Mouse (Mus musculus) ovary, postnatal 14 days (tissue): ENCODE results near the gene Ctnna2.

ENCODE experiments used
- DNase-seq: peaks from one replicate; pipeline ENCODE4 v3.0.0; 2022; ENCODE audit warnings: low spot score

Ctnna2 gene

DNA sequence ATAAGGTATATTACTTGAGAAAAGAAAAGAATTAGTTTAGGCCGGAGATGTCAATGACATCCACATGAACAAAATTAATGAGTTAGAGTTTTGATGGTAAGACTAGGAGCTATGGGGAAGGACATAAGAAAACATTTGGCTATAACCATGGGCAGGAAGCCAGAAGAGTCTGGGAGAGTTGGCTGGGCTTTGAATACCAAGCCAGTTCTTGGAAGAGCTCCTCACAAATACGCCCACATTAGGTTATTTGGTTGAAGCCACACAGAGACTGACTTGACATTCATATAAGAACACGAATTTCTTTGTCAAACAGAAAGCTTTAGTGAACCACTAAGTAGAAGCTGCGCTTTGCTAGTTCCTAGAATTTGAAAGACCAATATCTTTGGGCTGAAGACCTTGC, 554.7 kb downstream of the Ctnna2 start:
- DNase-seq = no peak

DNA sequence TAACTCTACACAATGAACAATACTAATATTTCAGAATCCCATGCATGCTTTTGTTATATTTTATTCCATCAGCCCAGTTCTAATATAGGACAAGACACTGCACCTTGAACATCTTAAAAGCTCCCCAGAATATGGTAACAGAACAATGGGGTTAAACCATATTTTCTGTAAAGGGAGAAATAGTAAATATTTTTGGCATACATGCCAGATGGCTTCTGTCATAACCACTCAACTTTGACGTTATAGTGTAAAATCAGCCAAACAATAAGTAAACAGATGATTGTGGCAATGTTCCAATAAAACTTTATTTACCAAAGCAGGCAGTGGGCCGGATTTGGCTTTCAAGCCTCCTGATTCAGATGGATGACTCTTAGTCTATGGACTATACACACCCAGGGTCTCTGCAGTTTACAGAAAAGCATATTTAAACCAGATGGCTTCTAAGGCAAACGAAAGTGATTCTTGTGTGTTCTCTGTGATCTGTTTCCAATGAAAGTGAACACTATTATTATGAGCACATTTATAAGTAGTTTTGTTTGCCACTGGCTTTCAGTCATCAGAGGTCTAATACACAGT, 557.8 kb downstream of the Ctnna2 start:
- DNase-seq = no peak

DNA sequence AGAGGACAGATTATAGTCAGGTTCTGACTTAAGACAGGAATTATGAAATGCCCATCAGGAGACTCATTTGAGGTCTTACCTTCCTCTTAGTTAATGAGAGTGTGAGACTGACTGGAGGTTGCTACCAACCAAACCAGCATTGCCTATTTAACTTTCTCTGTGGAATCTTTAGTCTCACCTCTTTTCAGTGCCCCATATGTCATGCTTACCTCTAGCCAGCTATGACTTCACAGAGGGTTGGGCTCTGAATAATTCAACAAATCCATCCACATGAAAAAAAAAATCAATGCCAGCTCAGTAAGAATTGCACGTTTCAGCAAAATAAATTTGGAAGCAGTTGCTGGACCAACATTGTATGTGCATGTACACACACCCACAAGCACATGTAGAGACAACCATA, 562.5 kb downstream of the Ctnna2 start:
- no peak for DNase-seq

DNA sequence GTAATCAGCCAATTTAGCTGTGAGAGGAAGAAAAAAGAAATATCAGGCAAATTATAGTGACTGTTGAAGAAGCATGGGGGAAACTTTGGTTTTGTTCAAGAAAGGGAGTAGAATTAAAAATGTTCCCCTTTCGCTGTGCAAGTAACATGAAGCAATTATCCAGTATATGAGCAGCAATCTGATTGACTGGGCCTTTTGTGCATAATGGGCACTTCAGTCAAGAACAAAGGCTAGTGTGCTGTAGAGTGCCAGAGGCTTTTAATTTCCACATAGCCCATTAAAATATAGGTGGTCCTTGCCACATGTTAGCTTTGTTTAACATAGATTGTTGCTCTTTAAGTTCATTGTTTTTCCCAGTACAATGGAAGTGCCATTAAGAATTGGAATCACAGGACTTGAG, 566.0 kb downstream of the Ctnna2 start:
- DNase-seq = no peak

DNA sequence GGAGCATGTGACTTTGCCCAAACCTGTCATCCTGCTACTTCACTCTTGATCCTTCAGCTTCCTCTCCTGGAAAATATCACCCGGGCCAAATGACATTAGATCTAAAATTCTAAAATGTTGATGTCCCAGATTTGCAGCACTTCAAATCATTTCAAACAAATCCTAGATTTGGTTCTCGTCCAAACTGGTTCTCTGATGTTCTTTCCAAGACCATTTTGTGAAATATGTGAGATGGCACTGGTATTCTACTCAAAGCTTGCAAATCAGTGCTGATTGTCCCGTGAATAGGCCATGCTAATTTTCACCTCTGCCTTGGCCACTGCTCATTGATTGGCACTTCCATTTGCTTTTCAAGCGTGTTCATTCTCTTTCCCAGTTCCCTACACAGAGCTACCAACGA, 571.0 kb downstream of the Ctnna2 start:
- no peak for DNase-seq

DNA sequence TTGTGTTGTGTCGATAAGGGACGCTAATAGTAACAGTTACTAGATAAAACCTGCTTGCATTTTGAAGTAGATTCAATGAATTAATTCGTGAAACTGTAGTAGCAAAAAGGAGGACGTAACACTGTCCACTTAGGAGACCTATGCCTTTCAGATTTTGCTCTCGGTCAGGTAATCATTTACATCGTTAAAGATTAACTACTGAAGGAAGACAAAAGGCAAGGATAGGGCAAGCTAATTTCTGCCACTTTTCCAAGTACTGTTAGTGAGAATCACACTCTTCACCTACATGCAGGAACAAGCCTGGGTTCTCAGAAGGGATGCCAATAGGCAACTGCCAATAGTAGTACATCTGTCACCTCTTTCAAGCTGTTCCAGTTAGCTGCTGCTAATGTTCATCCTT, 578.7 kb downstream of the Ctnna2 start:
- no peak for DNase-seq

DNA sequence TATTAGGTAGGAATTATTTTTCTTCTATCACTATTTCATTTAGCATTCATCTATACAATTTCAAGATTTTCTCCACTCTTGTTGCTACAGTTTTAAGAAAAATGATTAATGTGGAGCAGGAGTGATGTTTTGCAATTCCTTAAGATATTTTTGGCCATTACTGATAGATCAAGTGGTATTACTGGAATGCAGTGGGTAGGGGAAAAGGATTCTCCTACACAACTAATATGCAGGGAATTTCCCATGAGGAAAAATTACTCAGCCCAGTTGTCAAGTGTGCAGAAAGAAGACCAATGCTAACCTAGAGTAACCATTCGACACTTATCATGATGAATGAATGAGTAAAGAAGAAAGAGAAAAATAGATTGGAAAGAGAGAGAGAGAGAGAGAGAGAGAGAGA, 587.8 kb downstream of the Ctnna2 start:
- DNase-seq = no peak

DNA sequence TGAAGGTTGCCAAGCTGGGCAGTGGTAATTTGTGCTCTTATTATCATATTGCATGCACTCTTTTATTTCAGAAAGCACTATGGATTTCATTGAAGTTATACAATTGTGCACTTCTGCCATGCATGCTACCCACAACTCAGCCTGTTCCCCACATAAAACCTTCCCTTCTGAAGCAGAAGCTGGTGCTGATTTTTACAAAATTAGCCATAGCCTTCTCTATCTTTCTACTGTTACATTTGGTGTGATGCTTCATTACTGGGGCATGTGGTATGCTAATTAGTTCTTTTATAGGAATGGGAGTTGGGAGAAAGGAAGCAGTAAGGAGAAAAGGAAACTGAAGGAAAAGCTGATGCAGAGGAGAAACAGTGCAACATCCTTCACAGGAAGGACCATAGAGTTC, 598.2 kb downstream of the Ctnna2 start:
- no peak for DNase-seq

DNA sequence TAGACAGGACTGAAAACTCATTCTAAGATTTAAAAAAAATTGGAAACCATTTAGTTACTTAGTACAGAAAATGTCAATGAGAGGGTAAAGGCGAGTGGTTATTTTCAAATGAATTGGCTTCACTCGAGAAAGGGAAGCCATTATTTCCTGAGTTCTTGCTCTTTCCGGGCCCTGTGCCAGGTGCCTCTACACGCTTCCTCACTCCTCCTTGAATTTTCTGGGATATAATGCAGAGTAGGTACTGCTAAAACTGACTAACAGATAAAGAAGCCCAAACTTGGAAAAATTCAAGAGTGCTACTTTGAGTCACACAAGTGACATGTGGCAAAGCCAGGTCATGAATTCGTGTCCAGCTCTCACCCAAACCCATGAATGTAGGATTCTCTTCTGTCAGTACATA, 606.4 kb downstream of the Ctnna2 start:
- no peak for DNase-seq

DNA sequence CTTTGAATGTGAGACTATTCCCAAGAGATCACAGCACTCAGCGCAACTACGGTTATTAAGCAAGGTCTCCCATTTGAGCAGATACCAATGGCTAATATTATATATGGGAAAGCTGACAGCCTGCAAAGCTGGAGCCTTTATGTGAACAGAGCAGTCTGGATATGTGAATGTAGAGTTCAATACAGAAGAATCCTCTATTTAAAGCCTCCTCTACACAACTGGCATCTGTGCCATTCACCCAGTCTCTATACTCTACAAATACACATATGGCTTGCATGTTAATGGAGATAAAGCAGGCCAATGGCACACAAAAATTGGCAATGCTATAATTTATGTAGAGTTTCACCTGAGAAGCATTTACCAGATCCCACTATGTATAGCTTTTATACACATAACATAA, 608.4 kb downstream of the Ctnna2 start:
- no peak for DNase-seq

DNA sequence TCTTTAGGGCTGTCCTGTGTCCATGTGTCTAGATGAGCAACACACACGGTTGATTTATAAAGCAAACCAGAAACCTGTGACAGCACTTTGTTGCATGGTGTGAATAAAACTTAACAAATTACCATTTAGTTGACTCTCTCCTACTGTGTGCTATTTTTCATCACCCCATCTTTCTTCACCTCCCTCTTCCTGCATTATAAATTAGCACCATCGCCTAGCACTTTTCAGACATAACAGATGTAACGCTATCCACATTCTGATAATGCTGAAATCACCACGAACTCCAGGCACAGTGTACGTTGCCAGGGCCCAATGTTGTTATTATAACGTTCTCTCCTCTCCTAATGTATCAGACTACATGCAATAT, 621.0 kb downstream of the Ctnna2 start:
- no peak for DNase-seq

DNA sequence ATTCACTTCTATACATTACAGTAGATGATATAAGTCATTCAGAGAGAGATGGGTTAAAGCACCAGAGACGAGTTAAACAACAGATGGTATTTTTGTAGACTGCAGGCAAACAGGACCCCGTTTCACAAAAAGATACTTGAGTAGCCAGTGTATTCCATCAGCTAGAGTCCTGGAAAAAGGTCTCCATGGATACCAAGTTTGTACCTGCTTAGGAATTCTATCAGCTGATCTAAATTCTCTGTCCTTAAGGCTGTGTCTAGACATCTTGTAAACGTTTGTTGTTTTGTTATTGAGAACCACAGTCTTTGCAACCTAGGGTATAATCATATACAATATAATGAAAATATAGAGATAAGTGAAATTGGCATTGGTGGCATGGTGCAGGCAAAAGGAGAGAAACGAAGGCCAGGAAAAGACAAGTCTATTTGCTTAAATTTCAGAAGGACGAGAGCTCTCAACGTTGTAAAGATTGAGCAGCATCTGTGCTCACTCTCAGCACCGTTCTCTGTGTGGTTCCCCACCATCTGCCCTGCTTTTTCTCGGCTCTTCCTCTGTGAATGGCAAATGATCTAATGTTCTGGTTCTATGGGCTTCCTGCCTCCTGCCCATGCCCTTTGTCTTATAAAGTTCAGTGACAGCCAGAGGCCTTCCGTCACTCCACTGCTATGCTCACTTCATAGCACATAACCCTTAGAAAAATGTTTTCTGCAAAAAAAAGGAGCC, 621.6 kb downstream of the Ctnna2 start:
- no peak for DNase-seq

DNA sequence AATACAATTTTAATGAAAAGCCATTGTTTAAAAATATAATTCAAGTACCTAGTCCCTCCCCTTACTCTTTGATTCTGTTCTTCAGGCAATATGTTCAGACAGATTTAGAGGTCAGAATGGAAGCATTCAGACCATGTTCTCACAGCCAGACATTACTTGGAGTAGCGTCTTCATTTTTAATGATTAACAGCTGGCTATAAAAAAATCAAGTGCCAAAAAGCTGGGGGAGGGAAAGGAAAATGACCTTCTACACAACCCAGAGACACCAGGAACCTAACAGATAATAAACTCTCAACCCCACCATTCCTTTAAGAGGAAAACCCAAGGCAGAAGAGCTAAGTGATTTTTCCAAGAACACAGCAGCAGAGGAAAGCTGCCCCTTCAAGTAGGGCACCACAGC, 624.7 kb downstream of the Ctnna2 start:
- DNase-seq = no peak

DNA sequence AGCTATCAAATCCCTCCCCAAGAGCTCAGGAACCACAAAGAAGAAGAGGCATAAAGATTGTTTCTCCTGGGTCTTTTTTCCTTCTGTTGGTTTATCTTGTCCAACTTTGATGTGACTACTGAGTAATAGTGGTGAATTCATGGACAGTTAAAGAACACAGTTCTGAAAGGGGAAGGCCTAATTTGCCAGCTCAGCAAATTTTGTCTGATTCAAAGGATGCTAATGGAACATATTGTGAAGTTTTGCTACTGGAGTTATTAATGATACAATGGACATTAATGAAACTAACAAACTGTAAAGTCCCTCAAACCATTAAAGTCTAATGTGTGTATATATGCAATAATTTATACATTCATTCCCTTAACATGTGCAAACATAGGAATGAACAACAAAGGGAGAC, 635.7 kb downstream of the Ctnna2 start:
- DNase-seq = no peak

DNA sequence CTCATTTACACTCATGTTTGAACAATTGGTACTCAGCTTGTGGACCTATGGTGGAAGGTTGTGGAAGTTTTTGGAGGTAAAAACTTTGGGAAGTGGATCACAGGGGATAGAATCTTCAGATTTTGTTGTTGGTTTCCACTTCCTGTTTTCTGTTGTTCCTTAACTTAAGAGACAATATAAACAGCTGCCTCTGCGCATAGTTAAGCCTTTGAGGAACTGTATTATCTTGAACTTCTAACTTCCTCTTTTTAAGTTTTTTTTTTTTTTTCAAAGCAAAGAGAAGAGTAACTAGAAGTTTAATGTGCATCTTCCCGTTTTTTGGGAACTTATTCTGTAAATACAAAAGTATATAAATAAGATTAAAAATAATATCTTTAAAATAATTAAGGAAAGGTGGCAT, 644.0 kb downstream of the Ctnna2 start:
- DNase-seq = no peak

DNA sequence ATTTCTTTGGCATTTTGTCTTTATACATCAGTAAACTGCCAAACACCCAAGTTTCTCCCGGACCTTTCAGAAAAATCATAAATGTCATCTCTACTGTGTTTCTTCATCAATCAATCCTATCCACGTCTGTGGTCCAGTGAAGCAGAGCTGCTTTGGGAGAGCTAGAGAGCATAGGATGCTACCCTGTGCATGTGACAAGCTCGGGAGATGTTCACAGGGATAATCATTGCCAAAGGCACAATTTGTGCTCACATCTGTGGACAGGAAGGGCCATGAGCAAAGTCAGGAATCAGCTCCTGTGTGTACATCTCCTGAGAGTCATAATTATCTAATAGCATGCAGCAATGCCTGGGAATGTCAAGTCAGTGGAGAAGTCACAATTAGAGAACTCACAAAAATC, 654.8 kb downstream of the Ctnna2 start:
- no peak for DNase-seq

DNA sequence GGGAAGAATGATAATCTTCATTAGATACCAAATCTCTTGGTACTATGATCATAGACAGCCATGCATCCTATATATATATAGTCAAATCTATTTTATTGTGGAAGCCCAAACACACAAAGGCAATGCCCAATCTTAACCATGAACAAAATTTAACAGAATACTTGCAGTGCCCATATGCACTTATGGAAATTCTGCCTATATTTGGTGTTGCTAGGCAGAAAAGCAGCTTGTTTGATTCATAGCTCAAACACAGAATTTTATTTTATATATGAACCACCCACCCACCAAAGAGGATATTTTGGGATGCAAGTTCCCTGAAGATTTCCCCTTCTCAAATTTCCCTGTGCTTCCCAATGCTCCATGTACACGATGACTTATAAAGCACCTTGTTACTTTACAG, 655.2 kb downstream of the Ctnna2 start:
- DNase-seq = no peak

DNA sequence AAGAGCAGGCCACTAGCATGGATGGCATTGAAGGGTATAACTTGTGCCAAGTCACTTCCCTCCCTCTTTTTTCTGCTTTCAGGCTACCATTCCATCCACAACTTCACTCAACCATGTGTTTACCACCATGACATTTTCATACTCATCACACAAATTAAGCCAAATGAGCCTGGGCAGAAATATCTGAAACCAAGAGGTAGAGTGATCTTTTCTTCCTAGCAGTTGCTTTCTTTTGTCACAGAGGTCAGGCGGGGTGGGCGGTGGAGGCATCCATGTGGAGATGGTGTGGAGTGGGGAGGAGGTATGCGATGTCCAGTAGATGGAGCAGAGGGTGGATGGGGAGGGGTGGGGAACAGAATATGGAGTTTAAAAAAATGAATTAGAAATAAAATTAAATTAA, 672.7 kb downstream of the Ctnna2 start:
- DNase-seq = no peak

DNA sequence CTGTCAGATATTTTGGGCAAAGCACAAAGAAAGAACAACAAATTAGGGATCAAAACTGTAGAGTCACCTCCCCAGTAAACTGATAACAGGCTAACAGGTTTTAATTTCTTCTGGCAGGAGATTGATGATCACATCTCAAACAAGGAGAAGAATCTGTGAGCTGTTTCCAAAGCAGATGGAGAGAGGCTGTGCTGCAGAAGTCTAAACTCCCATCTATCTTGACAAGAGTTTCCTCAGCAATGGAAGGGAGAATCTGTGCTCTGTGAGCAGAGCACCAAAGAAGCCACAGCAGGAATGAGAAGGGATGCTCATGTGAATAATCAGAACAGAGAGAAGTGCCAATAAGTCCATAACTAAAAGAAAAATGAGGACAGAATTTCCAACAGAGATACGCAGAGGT, 678.2 kb downstream of the Ctnna2 start:
- DNase-seq = no peak

DNA sequence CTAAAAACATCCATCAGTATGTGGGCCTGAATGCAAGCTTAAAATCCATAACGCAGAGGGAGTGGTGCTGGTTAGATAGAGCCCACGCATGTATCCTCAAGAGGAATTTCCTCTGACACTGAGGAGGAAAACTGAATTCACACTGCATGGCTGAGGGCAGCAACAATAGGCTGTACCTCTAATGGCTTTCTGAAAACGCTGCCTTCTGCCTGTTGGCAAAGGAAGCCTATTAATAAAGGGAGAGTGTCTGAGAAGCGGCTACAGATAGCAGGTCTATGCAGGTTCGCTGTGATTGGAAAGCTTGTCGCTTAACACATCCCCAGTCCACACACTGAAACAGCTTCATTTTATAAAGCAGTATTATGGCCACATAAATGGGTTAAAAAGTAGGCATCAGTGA, 688.1 kb downstream of the Ctnna2 start:
- no peak for DNase-seq

DNA sequence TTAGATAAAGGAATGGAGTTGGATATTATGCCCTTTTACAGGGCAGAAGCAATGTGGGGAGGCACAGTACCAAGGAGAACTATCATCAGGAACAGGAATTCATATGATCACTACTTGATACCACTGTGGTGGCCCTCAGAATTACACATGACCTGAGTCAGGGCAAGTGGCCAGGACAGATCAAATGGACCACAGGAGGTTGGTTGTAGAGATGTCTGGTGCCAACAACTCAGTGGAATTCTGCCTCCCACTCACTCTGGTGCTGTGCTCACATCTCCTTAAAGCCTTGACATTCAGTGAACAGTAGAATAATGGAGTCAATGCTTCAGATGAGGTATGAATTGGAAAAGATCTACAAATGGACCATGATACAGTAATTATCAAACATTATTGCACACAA, 691.1 kb downstream of the Ctnna2 start:
- no peak for DNase-seq

DNA sequence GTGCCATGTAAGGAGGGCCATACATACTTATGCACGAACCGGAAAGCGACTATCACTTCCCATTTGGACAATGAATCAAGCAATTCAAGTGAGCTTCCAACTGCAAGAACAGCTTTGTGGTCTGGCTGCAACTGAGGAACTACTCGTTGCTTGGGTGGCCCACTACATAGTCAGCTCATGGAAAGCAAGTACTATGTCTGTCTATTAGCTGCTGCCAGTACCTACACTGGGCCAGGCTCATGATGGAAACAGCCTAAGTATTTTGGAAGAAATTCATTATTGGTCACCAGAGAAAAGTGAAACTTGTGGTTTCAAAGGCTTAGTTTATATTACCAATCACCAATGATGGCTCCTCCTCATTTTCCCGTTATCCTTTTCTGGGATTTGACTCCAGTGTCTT, 693.2 kb downstream of the Ctnna2 start:
- DNase-seq = no peak

DNA sequence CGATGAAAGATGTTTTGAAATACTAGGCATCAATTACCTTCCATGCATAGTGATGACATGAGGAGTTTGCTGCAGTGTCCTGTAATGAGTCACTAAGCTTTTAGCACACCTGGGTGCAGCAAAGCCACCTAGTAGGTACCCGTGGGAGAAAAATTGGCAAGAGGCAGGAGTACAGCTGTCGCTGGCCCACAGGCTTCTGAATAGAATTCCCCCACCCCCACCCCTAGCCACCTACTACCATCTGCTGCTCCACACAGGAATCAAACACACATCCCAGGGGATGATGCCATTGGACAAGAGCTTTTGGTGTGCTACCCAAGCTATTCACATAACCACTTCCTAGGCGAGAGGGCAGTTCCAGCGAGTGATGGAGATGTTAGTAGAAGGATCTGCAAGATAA, 700.7 kb downstream of the Ctnna2 start:
- no peak for DNase-seq

DNA sequence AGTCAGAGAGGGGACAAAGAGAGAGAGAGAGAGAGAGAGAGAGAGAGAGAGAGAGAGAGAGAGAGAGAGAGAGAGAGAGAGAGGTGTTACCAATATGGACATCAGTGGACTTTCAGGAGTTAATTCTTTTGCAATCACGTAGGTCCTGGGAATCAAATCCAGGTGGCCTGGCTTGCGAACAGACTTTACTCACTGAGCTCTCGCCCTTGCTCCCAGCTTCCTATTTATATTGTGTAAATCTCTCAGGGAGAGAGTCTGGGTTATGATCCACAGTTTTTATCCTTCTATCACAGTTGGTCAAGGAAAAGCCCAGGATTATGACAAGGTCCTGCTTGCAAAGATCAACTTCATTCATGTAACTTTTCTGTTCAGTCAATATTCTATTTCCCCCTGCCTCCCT, 714.3 kb downstream of the Ctnna2 start:
- DNase-seq = no peak
